Mouse (Mus musculus): Measurements from ENCODE around the gene Map3k13.

- no peak for TF ChIP-seq POLR2A (IDR thresholded peaks at IDR 0.05; ENCODE audit: insufficient read depth, low read length)
- no peak for TF ChIP-seq CTCF (IDR thresholded peaks at IDR 0.05; ENCODE audit: low read depth, low read length)
- TF ChIP-seq EP300 (IDR thresholded peaks at IDR 0.05; ENCODE audit: insufficient read depth, low read depth, low read length): no peak
These were observed 24.0 kb downstream of the Map3k13 start for GRCm38 (mm10) chr16:21818132-21818531.

Data from ES-Bruce4 (cell line).